Mouse (Mus musculus) mammary gland, adult 2 months (tissue): ENCODE data around the gene Fgr. TPM values are rescaled to one million over a fixed set of nuclear protein-coding genes. Genes with fewer than 3 reads are reported as not detected.

Experiments used
- polyA plus RNA-seq: library from polyadenylated mRNA; depleted of rRNA; stranded (reverse); fragments of >200 nt; gene quantifications from 2 replicates; pipeline ENCODE4 v1.2.3, GENCODE M21; 2012; ENCODE audit warnings: low replicate concordance; rRNA removed

Gene Fgr
- polyA plus RNA-seq: 8.5 and 9.4 TPM in 2 replicates

GRCm38 (mm10) chr4:132973814-132974398, at the start of gene Fgr:
Fgr (plus strand) TSS chr4:132974095.

GRCm38 (mm10) chr4:133011028-133011820, 37.3 kb downstream of the Fgr start, which contains the start of gene Ahdc1:
Ahdc1 (plus strand) TSS chr4:133011260.

Other genes starting within 250 kb of the Fgr start
- gene Xkr8, start 241.5 kb upstream of the Fgr start, polyA plus RNA-seq: 8.1 and 8.8 TPM in 2 replicates
- 4.0 and 5.0 TPM in 2 replicates for gene Smpdl3b, start 216.8 kb upstream of the Fgr start, polyA plus RNA-seq
- 11.9 and 12.8 TPM in 2 replicates for gene Rpa2, start 205.8 kb upstream of the Fgr start, polyA plus RNA-seq
- gene Themis2, start 177.7 kb upstream of the Fgr start, polyA plus RNA-seq: 25.2 and 27.1 TPM in 2 replicates
- 22.5 and 31.9 TPM in 2 replicates for gene Ppp1r8, start 130.9 kb upstream of the Fgr start, polyA plus RNA-seq
- gene Stx12, start 89.6 kb upstream of the Fgr start, polyA plus RNA-seq: 13.1 and 22.5 TPM in 2 replicates
- 12.4 and 12.9 TPM in 2 replicates for gene Fam76a, start 51.5 kb upstream of the Fgr start, polyA plus RNA-seq
- 22.1 and 54.1 TPM in 2 replicates for gene Ahdc1, start 37.2 kb downstream of the Fgr start, polyA plus RNA-seq
- 66.0 and 82.7 TPM in 2 replicates for gene Wasf2, start 156.4 kb downstream of the Fgr start, polyA plus RNA-seq
- gene Cd164l2, start 238.0 kb downstream of the Fgr start, polyA plus RNA-seq: 27.6 and 30.6 TPM in 2 replicates
- gene Gpr3, start 238.4 kb downstream of the Fgr start, polyA plus RNA-seq: 0.59 and 0.90 TPM in 2 replicates